Mouse (Mus musculus): ENCODE results near the gene Gusb.
"Not testable (repeated sequence)": the region's sequence is repeated elsewhere in the genome, so short reads cannot be mapped to it uniquely, and the experiment has no call there.

Gusb gene

DNA sequence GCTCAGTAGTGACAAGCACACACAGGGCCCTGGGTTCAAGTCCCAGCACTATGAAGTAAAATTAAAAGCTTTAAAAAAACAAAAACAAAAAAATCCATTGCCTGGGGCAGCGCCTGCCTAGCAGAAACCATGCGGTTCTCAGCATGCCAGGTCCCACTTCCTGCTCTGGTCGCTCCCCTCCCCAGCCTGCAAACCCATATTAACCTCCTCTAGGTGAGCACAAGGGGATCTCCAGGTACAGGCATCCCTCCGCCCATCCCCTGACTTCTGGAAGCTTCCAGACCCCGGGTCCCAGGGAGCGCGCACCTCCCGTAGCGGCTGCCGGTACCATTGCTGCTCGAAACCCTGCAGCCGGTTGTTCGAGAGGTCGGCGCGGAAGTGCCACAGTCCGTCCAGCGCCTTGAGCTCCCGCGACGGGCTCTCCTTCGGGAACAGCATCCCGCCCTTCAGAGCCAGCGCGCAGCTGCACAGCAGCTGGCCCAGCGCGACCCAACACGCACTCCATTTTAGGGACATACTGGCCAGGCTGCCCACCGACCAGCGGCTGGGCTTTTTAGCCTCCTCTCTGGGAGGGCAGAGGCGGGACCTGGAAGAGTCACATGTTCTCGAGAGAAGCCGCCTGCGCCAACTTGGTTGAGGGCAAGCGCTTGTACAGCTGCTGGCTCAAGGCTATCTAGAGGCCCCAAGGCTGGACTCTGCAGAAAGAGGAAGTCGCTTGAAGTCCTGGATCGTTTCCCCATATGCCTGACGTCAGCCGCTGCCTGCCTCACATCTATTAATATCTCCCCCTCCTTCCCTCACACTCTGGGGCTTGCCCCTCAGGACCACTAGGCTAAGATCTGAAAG lies at the start of gene Gusb:
TSS of gene Gusb (minus strand) at position 749 of the 846 bp plus-strand sequence.
- in situ Hi-C loops (cut with MboI, MseI) = no loop called here

DNA sequence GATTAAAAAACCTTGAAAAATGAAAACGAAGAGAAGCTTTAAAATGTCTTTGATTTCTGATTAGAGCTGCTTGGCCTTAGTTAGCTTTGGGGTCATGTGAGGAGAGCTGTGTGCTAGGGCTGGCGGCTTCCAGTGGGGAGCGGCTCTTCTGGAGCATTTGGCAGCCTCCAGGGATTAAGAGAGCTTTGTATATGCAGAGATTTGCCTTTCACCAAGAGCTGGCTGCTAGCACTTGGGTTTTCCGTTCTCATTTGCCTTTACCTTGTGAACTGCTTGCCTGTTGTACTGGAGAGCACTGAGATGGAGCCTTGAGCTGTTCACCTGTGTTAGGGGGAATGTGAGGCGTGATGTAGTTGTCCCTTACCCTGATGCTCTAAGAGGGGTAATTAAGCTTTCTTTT lies 49.7 kb upstream of the Gusb start:
- in situ Hi-C loops (cut with MboI, MseI) = no loop called here

DNA sequence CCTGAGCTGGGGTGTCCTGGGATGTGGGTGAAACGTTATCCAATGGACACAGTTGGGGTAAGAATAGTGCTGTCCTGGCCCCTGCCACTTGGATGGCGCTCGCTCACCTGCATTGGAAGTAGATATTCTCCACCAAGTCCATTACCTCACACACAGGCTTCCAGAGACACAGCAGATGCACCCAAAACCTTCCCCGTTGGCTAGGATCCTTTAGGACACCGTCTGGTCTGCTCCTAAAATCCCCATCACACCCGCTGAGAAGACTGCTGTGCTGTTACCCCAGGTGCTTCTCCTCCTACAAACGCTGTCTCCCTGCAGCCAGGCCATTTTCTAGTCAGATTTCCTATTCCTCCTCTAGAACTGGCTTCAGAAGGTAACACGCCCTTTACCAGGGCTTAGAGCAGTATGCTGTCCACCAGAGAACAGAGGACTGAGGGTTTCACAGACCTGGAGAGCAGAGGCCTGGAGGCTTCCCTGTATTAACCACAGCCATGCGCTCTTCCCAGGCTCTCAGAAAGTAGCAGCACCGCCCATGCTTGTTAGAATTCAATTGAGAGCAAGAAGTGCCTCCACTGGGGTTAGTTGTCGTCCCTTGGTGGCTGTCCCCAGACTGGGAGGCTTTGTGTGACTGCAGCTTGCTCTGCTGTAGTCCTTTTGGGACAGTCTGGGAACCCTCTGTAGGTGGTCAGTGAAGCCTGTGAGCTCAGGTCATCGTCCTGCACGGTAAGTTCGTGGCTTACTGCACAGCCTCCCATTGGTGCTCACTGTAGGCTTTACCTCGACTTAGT lies 48.4 kb upstream of the Gusb start:
- in situ Hi-C loops (cut with MboI, MseI) = no loop called here

DNA sequence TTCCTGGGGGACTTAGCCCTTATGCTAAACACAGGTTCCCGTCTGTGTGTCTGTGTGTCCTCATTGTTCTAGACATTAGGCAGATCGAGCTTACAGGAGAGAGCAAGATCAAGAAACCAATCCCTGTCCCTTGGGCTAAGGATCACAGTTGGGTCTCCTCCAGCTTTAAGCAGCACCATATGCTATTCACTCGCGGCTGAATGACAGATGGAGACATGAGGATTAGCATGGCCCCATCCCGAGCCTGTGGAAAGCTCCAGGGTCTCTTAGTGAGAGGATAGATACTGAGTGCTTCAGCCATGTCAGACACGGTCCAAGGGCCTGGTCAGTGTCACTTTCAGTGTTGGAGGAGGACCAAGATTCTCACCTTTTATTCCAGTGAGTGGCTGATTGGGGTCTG lies 47.6 kb upstream of the Gusb start:
- in situ Hi-C loops (cut with MboI, MseI) = no loop called here

DNA sequence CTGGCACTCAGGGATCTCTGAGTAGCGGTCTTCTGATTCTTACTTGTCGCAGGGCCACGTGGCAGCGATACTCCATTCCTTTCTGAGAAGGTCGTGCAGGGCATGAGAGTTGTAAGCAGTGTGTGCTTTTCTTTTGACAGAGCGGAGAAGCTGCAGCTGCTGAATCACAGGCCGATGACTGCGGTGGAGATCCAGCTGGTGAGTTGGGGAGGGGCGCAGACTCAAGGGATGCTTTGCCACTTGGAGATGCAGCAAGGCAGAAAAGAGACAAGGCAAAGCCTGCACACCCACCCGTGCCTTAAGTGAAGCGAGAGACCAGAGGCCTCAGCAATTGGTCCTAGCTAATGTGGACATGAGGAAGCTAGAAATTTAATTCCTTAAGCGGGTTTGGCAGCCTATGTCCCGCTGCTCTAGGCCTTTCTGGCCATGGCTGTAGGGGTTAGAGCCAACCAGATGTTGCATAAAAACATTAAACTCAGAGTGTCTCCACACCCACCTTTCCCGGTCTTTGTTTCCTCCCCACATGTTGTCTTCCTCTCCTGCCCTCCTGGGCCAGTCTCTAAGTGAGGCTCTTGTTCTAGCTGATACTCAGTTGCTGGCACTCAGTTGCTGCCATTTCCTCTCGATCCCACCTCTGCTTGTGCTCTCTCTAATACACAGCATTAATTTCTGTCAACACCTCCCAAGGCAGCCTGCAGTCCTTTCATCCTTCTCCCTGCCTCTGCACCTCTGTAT lies 46.1 kb upstream of the Gusb start:
- in situ Hi-C loops (cut with MboI, MseI) = no loop called here

DNA sequence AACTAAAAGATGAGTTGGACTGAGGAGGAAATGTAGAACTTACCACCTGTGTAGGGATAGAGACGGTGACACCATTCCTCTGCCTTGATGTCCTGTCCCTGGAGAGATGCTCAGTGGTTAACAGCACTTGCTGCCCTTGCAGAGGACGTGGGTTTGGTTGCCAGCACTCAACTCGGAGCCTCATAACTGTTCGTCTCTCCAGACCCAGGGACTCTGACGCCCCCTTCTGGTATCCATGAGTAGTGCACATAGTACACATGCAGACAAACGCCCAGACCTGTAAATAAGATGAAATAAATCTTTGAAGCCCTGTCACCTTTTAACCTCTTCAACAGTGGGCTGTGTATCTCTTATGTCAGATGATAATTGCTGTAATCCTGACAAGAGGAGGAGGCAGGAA lies 44.2 kb upstream of the Gusb start:
- in situ Hi-C loops (cut with MboI, MseI) = no loop called here

DNA sequence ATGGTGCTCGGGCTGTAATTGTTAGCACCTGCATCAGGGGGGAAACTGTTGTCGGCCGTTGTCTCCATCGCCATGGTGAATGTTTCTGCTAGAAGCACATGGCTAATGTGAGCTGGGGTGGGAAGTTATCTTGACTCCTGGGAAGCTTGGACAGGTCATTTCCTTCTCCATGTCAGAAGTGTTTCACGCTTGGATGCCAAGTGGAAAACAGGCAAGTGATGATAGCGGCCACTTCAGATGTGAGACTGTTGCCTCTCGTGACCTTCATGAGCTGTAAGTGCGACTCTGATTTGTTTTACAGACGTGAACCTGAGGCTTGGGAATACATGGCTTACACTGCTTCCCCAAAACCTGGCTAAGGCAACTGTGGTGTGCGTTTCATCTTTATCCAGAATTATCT lies 43.7 kb upstream of the Gusb start:
- in situ Hi-C loops (cut with MboI, MseI) = no loop called here

DNA sequence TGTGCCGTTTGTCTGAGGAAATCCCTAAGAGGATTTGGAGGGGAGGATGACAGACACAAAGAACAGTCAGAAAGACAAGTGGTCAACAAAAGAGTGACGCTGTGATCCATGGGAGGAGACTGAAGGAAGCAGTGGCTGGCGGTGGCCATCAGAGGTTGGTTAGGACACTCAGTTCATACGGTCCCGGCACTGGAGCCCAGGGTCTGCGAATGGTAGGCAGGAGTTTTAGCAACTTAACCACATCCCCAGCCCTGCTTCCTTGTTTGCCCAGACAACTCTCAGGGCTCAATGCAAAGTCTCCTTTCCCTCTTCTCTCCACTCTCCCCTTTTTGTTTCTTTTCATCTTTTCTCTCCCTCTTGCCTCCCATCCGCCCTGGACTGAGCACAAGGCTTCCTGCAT lies 43.3 kb upstream of the Gusb start:
- in situ Hi-C loops (cut with MboI, MseI) = no loop called here

DNA sequence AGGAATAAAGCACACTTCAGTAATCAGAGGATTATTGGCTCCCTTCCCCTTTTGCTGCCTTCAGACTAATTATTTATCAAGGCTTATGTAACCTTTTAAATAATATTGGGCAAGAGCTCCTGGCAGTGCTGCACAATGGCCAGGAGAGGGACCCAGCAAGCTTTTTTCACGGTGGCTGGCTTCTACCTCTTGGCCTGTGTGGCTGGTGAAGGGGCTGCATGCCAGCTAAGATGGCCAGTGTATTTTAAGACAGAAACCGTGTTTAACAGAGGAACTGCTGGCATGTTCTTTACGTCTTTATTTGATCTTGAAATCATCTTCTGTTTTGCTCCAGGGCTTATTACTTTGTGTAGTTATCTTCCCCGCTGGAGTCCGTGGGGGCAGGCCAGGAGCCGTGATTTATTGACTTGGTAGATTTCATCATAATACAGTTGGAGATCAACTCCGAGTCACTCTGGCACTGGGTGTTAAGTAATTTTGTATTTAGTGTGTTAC lies 41.4 kb upstream of the Gusb start:
- in situ Hi-C loops (cut with MboI, MseI) = no loop called here

DNA sequence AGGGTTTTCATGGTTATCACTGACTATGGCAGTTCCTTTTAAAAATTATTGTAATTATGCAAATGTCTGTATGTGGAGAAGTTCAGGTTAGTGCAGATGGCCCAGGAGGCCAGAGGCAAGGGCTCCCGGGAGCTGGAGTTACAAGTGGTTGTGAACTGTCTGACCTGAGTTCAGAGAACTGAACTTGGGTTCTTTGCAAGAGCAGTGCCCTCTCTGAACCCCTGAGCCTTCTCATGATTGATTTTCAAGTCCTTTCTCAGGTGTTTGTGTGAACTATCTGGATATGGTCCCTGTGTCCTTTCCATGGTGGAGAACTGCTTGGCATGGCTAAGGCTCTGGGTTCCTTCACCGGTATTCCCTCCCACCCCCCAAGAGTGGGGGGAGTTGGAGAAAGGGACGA lies 40.9 kb upstream of the Gusb start:
- in situ Hi-C loops (cut with MboI, MseI) = no loop called here

DNA sequence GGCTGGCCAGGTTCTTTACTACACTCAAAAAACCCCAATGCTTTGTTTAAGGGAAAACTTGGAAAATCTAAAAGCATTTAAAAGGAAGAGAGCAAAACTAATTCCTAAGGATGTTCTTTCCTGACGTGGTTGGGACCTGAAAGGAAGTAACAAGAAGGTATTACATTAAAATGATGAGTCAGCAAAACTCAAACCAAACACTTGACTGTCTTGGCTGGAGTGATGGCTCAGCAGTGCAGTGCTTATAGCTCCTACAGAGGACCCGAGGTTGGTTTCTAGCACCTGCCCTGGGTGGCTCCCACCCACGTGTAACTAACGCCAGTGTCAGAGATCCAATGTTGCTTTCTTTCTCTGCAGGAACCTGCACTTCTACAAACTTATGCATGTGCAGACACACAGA lies 38.4 kb upstream of the Gusb start:
- in situ Hi-C loops (cut with MboI, MseI) = no loop called here

DNA sequence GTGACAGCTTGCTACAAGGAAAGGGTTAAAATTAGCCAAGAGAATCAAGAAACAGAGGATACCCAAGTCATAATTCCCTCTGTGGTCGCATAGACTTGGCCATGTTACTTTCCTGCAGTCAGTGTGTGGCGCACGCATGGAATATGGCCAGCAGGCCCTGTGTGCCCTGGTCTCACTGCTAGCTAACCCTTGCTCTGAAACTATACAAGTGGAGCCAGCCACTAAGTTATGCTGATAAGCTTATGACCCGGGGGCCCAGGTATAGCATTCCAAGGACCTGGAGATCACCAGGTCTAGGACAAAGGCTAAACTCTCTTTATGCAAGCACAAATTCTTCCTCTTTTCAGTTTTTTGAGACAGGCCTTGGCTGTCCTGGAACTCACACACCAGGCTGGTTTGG lies 37.9 kb upstream of the Gusb start:
- in situ Hi-C loops (cut with MboI, MseI) = no loop called here

DNA sequence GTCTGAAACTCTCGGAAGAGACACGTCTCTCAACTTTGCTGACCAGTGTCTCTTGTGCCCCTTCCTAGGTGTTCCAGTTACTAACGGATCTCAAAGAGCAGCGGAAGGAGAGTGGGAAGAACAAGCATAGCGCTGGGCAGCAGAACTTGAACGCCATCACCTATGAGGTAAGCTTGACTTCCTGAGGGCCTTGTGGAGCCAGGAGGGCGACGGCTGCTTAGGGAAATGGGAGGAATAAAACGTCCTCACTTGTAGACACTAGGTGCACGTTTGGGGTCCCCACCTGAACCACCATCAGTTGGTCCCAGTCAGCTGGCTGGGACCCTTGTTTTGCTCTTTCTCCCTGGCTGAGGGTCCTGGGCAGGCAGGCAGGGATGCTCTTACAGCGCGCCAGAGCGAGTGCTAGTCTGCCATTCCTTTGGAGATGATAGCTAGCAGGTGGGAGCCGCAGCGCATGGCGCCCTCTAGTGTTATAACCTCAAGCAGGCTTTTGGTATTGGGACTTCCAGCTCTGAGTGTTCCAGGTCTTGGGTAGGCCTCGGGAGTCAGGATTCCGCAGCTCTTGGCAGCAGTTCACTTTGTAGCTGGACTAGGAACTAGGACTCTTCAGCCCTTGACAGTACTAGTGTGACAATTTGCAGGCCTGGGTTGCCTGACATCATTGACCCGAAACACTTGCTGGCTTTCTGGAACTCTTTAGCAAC lies 35.1 kb upstream of the Gusb start:
- in situ Hi-C loops (cut with MboI, MseI) = no loop called here

DNA sequence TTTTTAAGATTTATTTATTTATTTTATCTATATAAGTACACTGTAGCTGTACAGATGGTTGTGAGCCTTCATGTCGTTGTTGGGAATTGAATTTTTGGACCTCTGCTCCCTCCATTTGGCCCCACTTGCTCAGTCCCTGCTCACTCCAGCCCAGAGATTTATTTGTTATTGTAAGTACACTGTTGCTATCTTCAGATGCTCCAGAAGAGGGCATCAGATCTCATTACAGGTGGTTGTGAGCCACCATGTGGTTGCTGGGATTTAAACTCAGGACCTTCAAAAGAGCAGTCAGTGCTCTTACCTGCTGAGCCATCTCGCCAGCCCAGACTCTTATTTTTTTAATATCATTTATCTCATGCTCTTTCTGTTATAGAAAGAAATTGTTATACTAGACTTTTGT lies 33.5 kb upstream of the Gusb start:
- in situ Hi-C loops (cut with MboI, MseI) = not testable (repeated sequence)

DNA sequence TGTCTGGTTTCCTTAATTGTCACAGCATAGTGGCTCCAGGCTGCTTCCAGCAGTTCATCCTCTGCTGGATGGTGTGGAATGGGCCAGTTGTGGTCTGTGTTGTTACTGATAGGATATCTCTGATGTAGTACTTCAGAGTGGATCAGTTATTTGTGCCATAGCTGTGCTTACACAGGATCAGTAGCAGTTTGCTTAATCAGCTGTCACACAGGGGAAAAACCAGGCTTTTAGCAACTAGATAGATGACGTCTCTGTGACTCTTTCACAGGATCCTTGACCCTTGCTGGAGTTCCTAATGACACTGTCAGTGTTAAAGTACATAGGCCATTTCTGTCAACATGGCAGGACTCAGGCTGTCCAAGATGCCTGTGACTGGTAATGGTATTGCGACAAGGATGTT lies 31.0 kb upstream of the Gusb start:
- in situ Hi-C loops (cut with MboI, MseI) = no loop called here

DNA sequence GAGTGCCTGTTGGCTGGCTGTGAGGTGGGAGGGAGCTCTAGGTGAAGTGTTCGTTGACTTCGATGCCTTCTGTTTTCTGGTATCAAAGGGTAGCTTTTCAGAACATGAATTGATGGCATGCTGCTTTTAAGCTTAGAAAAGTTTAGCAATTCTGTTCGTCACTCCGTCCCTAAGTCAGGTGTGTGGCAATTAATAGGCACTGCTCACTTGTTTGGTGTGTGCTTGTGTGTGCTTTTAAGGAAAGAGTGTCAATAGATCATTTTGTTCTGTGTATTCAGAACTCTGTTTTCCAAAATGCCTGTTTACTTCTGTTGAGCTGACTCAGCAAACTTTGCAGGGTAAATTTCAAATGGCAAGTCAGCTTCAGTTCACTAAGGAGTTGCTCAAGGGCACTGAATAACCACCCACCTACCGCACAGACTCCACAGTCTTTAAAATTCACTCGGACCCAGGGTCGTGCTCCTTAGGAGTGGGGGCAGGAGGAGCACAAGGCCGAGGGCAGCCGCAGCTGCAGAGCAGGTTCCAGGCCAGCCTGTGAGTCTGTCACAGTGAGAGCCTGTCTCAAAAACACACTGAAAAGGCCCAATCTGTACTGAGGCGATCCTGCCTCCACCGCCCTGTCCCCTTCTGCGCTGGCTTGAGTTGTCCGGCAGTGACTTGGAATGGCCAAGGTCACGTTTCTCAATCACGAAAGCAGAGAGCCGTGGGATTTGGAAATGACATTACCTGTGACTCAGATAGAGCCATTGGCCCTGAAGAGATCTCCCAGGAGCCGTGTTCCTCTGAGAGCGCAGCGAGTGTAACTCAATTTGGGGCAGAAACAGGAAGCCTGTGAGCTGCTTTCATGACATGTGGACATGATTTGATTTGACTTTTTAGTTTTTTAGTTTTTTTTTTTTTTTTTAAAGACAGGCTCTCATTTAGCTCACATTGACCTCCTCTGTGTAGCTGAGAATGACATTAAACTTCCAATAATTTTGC lies 28.9 kb upstream of the Gusb start:
- in situ Hi-C loops (cut with MboI, MseI) = no loop called here

DNA sequence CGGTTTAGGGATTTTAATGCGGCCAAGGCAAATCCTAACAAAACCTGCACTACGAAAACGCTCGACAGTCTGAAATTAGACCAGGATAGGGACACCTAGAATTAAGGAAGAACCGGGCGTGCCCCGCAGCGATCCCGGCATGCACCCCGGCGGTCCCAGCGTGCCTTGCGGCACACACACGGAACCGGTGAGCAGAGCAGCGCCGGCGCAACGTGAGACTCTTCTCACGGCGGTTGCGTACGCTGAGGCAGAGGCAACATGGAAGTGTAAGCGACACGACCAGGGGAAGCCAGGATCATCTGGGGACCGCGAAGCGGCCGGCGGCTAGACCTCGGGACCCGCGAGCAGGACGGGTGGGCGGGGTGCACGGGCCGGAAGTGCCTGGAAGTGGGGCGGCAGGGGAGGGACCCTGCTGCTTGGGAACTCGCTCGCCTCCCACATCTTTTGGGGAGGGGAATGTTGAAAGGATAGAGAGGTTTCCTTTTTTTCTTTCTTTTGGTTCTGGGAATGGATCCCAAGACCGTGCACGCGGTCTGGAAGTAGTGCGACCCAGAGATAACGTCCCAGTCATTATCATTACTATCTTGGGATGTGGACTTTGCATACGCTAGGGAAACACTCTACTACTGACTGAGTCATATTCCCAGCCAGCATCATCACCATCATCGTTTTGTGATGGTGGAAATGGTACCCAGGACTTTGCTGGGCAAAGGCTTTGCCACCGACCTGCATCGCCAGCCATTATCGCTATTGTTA lies 26.5 kb upstream of the Gusb start, which contains the start of the genes Asl and Crcp:
TSS of gene Asl (minus strand) at position 106 of the 756 bp plus-strand sequence.
TSS of gene Crcp (plus strand) at position 149 of the 756 bp plus-strand sequence.
- in situ Hi-C loops (cut with MboI, MseI) = no loop called here

DNA sequence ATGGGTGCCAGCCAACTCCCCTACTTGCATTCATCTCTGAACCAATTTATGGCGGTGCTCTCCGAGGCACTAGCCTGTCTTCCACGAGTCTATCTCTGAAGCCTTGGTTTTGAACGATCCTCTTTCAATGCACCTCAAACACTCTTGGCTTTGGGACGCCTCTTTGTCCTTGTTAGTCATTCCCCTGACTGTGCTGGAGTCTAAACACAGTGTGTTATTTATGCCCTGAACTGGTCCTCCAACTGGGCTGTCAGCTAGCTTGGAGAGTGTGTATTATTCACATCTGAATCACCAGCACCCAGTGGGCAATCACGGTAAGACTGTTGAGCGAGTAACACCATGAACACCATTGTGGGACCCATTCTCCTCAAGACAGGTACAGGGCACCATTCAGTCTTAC lies 24.8 kb upstream of the Gusb start:
- in situ Hi-C loops (cut with MboI, MseI) = no loop called here

DNA sequence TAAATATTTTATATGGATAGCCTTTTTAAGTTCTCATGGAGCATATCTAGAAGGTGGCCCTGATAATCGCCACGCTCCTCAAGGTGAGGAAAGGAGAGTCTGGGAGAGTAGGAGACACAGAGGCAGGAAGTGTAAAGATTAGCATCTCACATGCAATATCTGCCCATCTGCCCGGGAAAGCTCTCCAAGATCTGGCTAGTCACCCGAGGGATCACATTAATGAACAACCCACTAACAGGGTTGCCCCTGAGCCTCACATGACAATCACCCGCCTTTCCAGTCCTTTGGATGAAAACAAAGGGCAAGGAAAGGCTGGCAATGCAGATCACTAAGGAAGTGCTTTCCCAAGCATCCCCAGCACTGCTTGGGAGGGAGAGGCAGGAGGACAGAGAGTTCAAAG lies 24.3 kb upstream of the Gusb start:
- in situ Hi-C loops (cut with MboI, MseI) = no loop called here
